Mouse (Mus musculus) limb, embryonic 15.5 days (tissue): ENCODE measurements around the gene Rexo2. TPM values are rescaled to one million over a fixed set of nuclear protein-coding genes. Genes with fewer than 3 reads are reported as not detected.
A peak's percentile ranks its signal among the peaks of the same experiment; 100 is the strongest.
"Not testable (repeated sequence)": the region's sequence is repeated elsewhere in the genome, so short reads cannot be mapped to it uniquely, and the experiment has no call there.

Source experiments
- ATAC-seq: fragments of 200-750 bp; cut with Nextera tagmentation; 2 replicates; pipeline ENCODE4 v1.8.0; 2017; ENCODE audit warnings: low read depth, moderate TSS enrichment; ENCODE audit not compliant: insufficient number of reproducible peaks, low FRiP score, low TSS enrichment
- H3K27ac ChIP-seq: fragments of 300-500 bp; sonication (generic); 2 replicates; pipeline ENCODE4 v1.5.1; 2015; ENCODE audit warnings: moderate library complexity, mild to moderate bottlenecking, inconsistent platforms
- H3K27me3 ChIP-seq: fragments of 300-500 bp; sonication (generic); 2 replicates; pipeline ENCODE4 v1.6.1; 2015; ENCODE audit warnings: inconsistent platforms
- H3K36me3 ChIP-seq: fragments of 300-500 bp; sonication (generic); 2 replicates; pipeline ENCODE4 v1.6.1; 2015; ENCODE audit warnings: inconsistent platforms
- H3K4me1 ChIP-seq: fragments of 300-500 bp; sonication (generic); 2 replicates; pipeline ENCODE4 v1.6.1; 2015; ENCODE audit warnings: inconsistent platforms
- H3K4me2 ChIP-seq: fragments of 300-500 bp; sonication (generic); 2 replicates; pipeline ENCODE4 v1.6.1; 2015; ENCODE audit warnings: mild to moderate bottlenecking, inconsistent platforms
- H3K4me3 ChIP-seq: fragments of 300-500 bp; sonication (generic); 2 replicates; pipeline ENCODE4 v1.5.1; 2015; ENCODE audit warnings: mild to moderate bottlenecking, inconsistent platforms
- H3K9ac ChIP-seq: fragments of 300-500 bp; sonication (generic); 2 replicates; pipeline ENCODE4 v1.6.1; 2015; ENCODE audit warnings: inconsistent platforms
- H3K9me3 ChIP-seq: fragments of 300-500 bp; sonication (generic); 2 replicates; pipeline ENCODE4 v1.6.1; 2016; ENCODE audit warnings: inconsistent platforms
- WGBS: fragments of 180-500 bp; shearing (Covaris S2); methylation state at CpG from one replicate; pipeline ENCODE4 v1.1.7; 2015; 5-methylcytosine and 5-hydroxymethylcytosine counted together
- polyA plus RNA-seq: library from polyadenylated mRNA; unstranded; fragments of >200 nt; fragmentation: Nextera tagmentation; extraction: Ambion mirVana; gene quantifications from 2 replicates; pipeline ENCODE4 v1.2.1, GENCODE M21; 2015

The Rexo2 gene
- polyA plus RNA-seq, result 153 and 154 TPM in 2 replicates

DNA sequence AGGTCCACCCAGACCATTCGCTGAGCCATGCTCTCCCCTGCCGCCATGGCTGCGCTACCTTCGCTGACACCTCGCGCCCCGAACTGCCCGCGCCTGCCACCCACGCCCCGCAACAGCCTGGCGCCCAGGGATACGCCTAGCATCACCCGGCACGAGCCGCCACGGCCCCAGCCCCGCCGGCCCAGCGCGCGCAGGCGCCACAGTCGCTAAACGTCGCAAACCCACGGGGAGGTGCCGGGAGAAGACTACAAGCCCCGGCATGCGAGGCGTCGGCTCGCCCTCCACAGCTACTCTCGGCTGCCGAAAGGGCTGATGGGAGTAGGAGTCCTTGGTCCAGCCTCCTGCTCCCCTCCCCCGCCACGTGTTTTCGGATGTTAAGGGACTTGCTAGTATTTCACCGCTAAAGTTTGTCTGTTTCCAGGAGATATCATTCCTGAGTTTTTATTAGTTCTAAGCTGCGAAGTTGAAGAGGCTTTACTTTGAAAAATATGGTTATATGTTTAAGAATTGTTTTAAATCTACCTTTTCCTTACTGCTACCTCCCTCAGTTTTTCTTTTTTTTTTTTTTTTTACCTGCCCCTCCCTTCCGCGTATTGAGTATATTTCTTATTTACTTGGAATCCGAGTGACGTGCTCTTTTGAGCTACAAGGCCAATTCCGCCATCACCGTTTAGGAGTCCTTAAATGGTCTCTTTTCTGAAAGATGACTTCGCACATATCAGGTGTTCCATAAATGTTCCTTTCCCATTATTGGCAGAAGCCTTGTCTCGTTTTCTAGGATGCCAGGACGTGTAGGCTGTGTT lies at the start of gene Rexo2:
Gene Rexo2 (minus strand): TSS at position 213 of the 803 bp plus-strand sequence.
- Histone ChIP-seq H3K27ac (peak within 1 kb of the TSS; percentile 57; the same call in 1 of the 2 replicates), H3K27me3 (no peaks in the 10 kb centered on the region), H3K4me2 (peak within 1 kb of the TSS; percentile 73), H3K36me3 (peaks cover 16% of the 10 kb centered on the region), H3K9ac (peak within 1 kb of the TSS; percentile 84), H3K4me1 (peaks cover 15% of the 10 kb centered on the region), H3K4me3 (peak within 1 kb of the TSS; percentile 92), H3K9me3 (no peaks in the 10 kb centered on the region)
- peak; percentile 97 for ATAC-seq
- under 1% methylated on average over 49 of the region's 49 CpGs for WGBS

DNA sequence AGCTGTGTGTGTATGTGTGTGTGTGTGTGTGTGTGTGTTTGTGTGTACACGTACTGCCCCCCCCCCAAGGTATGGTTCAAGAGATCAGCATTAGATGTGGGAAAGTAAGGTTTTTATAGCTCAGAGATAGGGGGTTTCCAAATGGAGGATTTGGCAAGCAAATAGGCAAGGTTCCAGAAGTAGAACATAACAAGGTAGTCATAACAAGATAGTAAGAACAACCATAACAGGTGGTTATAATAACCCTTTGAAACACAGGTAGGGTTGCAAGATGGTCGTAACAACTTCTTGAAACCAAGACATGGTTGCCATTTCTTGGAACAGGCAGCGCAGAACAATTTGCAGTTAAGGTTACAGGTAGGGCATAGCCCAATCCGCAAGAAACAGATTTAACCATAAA lies 46.1 kb upstream of the Rexo2 start:
- Histone ChIP-seq H3K4me2 (no peak overlapping the region), H3K27me3 (no peaks in the 10 kb centered on the region), H3K4me1 (no peaks in the 10 kb centered on the region), H3K9me3 (no peaks in the 10 kb centered on the region), H3K4me3 (no peak overlapping the region), H3K36me3 (no peaks in the 10 kb centered on the region), H3K9ac (no peak overlapping the region), H3K27ac (no peak overlapping the region)
- no peak for ATAC-seq
- WGBS, result 85% methylated on average over 4 of the region's 4 CpGs

DNA sequence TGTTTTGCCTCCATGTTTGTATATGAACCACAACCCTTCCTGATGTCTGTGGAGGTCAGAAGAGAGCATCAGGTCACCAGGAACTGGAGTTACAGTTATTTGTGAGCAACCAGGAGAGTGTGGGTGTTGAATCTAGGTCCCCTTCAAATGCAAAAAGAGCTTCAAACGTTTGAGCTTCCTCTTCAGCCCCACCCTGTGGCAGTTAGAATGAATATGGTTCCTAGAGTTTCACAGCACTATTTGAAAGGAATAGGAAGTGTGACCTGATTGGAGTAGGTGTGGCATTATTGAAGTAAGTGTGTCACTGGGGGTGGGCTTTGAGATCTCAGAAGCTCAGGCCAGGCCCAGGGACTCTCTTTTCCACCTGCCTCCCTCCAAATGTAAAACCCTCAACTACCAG lies 45.1 kb upstream of the Rexo2 start:
- 13% methylated on average over 1 of the region's 1 CpGs for WGBS
- no peak overlapping the region for H3K4me3 ChIP-seq
- no peak for ATAC-seq

DNA sequence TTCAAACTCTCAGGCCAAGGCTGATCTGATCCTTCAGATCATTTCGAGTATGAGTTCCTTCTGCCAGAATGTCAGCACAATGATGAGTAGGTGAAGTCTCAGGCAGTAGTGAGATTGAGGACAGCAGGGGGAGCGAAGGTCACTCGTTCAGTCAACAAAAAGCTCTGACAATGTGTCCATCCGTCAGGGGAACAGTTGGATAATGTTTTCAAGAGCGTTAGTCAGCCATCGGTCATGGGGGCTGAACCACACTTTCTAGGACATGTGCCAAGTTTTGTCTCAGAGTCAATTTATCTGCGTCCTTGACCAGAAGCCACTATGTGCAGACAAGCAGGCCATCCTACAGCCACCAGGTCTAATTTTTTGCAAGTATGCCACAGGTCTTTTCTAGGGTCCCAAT lies 40.0 kb upstream of the Rexo2 start:
- H3K9ac ChIP-seq, H3K4me3 ChIP-seq, ATAC-seq, H3K36me3 ChIP-seq, H3K9me3 ChIP-seq, H3K4me1 ChIP-seq, H3K27me3 ChIP-seq, H3K4me2 ChIP-seq, H3K27ac ChIP-seq: not testable (repeated sequence)
- 40% methylated on average over 3 of the region's 7 CpGs for WGBS

More for the DNA sequence above, 45.1 kb upstream of the Rexo2 start:
- H3K4me1 ChIP-seq, result no peaks in the 10 kb centered on the region
- H3K9me3 ChIP-seq, result no peaks in the 10 kb centered on the region
- no peak overlapping the region for H3K9ac ChIP-seq
- H3K36me3 ChIP-seq, result no peaks in the 10 kb centered on the region
- H3K27me3 ChIP-seq, result no peaks in the 10 kb centered on the region
- H3K4me2 ChIP-seq, result no peak overlapping the region
- H3K27ac ChIP-seq, result no peak overlapping the region

DNA sequence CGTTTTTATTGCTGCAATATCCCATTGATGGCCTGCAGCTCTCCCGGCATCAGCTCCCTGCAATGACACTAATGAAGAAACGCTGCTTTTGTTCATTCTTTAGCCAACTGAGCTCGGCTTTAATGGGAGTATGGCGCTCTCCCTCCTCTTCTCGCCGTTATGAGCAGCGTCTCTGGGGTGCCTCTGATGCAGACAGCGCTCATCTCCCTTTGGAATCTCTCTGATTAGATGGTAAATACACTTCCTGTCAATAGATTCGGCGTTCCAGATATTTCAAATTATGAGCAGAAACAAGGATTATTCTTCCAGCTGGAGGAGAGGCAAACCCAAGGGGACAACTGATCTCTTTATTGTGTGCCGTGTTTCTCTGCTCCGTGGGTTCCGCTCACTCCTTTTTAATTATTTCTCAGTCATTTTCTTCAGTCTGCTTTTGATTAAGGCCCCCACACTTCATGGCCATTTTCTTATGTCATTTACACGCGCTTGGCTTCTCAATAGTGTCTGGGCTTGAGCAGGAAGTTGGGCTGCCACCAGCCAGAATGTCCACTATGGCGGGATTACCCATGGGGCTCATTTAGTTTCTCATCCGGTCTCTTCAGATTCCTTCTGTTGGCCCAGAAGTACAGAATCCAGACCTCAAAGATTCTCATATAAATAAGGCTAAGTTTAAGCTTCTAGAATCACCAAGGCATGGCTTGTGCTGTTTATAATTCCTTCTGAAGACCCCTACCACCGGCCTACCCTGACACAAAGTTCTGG lies 37.1 kb upstream of the Rexo2 start:
- Histone ChIP-seq H3K4me2 (peak overlapping the region; percentile 21), H3K4me1 (0 out of 2 replicates have a peak, but pooled peaks cover 3% of the 10 kb centered on the region), H3K36me3 (no peaks in the 10 kb centered on the region), H3K27ac (no peak overlapping the region), H3K27me3 (no peaks in the 10 kb centered on the region), H3K9ac (no peak overlapping the region), H3K4me3 (no peak overlapping the region), H3K9me3 (no peaks in the 10 kb centered on the region)
- WGBS, result 38% methylated on average over 19 of the region's 19 CpGs
- ATAC-seq, result no peak

DNA sequence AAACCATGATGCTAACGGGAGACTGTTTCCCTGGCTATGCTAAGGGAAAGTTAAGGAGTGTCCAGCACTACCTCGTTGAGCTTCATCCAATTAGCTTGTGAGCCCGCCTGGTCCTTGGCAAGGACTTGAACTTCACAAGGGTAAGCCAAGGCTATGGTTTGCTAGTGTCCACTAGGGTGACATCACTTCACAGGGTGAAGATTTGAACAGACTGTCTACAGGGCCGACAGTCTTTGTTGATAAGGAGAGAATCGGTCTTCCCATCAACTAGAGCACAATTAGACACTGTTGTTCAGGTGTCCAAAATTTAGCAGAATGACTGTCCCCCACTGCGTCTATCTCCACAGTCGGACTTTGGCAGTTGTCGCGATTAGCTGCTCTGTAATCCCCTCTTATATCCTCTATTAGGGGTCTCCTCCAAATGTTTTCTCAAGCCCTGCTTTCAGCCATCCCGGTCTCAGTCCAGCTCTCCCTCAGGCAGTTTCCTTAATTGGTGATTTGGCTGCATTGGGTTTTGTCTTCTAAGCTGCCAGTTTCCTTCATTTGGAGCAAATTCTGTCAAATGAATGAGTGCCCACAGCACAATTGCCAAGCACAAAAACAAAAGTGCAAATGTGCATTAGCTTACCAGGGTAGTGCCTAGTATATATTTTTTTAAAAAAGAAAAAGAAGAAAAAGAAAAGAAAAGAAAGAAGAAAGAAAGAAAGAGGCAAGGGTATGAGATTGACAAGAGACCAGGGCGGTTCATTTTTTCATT lies 36.4 kb upstream of the Rexo2 start:
- Histone ChIP-seq H3K9ac (no peak overlapping the region), H3K9me3 (no peaks in the 10 kb centered on the region)
- no peak for ATAC-seq

DNA sequence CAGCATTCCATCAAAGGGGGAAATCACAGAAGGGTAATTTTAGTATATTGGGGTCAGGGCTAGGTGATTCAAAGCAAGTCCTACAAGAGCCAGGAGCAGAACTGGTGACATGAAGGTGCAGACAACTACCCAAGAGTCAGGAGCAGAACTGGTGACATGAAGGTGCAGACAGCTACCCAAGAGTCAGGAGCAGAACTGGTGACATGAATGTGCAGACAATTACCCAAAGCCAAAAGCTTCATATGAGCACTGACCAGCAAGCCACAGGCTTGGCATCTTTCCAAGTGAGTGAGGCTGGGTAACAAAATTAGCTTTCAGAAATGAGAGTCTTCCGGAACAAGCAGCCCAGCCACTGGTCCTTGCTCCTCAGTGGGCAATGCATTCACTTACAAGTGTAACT lies 34.9 kb upstream of the Rexo2 start:
- Histone ChIP-seq H3K9me3 (no peaks in the 10 kb centered on the region), H3K36me3 (no peaks in the 10 kb centered on the region), H3K4me2 (no peak overlapping the region), H3K9ac (no peak overlapping the region), H3K27me3 (no peaks in the 10 kb centered on the region), H3K27ac (no peak overlapping the region), H3K4me3 (no peak overlapping the region), H3K4me1 (0 out of 2 replicates have a peak, but pooled peaks cover 3% of the 10 kb centered on the region)
- 42% methylated on average over 1 of the region's 1 CpGs for WGBS
- no peak for ATAC-seq

More for the DNA sequence above, 36.4 kb upstream of the Rexo2 start:
- 62% methylated on average over 11 of the region's 11 CpGs for WGBS
- 0 out of 2 replicates have a peak, but pooled peaks cover 3% of the 10 kb centered on the region for H3K4me1 ChIP-seq
- H3K36me3 ChIP-seq, result no peaks in the 10 kb centered on the region
- H3K27me3 ChIP-seq, result no peaks in the 10 kb centered on the region
- H3K4me3 ChIP-seq, result no peak overlapping the region
- H3K4me2 ChIP-seq, result peak overlapping the region; percentile 21; the same call in 1 of the 2 replicates
- H3K27ac ChIP-seq, result no peak overlapping the region

DNA sequence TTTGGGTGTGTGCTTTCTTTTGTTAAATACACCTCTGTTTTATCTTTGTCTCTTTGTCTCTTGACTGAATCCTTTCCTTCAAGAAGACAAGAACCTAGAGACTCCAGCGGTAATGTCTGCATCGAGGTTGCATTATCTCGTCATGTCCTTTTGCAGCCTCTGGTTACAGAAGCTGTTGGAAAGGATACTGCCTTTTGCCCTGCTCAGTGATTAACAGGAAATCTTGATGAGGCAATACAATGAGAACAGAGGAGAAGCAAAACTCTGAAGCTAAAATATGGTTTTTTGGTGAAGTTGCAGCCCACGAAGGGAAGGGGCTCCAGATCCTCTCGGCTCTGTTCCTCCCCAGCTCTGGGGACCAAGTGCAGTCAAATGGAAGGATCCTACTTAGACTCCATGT lies 29.7 kb upstream of the Rexo2 start:
- Histone ChIP-seq H3K36me3 (no peaks in the 10 kb centered on the region), H3K27me3 (no peaks in the 10 kb centered on the region), H3K4me1 (no peaks in the 10 kb centered on the region), H3K9me3 (no peaks in the 10 kb centered on the region), H3K4me2 (no peak overlapping the region), H3K9ac (no peak overlapping the region), H3K27ac (no peak overlapping the region), H3K4me3 (no peak overlapping the region)
- WGBS, result 87% methylated on average over 5 of the region's 5 CpGs
- no peak for ATAC-seq

DNA sequence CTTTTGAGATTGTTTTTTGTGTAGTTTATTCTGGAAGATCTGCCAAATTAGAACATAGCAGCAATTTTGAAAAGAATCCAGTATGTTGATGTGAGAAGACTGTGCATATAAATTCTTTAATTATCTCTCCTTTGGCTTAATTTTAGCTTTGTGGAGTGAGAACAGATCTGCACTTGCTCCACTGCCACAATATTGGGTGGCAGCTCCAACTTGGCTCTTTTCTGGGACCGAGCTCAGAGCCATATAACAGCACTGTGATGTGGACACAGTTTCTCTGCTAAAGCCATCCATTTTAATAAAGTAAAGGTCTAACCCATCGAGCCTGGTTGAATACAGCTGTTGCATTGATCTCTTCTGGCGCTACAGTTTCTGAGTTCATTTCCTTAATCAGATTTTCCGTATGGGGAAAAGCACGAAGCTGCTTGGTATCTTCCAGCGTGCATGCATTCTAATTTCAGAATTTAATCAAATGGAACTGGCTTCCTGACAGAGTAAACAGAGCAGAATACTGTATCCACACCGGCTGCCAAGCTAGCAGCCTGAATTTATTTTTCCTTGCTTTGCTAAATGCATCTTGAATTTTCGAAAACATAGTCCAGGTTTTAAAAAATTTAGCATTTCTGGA lies 24.4 kb upstream of the Rexo2 start:
- H3K9ac ChIP-seq, result no peak overlapping the region
- 64% methylated on average over 8 of the region's 8 CpGs for WGBS
- no peak for ATAC-seq
- no peaks in the 10 kb centered on the region for H3K36me3 ChIP-seq
- no peaks in the 10 kb centered on the region for H3K4me1 ChIP-seq
- no peak overlapping the region for H3K4me3 ChIP-seq
- no peak overlapping the region for H3K27ac ChIP-seq
- H3K9me3 ChIP-seq, result no peaks in the 10 kb centered on the region
- H3K4me2 ChIP-seq, result no peak overlapping the region
- H3K27me3 ChIP-seq, result no peaks in the 10 kb centered on the region

DNA sequence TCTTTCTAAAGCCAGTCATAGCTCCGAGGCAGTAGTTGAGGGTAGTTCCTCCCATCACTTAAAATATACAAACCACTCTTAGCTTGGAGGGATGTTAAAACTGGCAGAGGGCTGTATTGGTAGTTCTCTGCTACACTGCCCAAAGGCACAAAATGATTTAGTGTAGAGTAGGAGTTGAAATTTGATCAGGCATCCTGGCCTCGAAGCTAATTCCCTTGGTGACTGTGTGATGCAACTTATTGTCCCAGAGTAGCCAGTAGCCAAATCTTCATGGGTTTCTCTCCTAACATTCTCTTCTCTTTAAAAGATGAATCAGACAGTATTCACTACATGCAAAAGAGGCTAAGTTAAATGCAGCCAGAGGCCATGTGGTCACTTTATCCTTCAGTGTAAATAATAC lies 22.6 kb upstream of the Rexo2 start:
- Histone ChIP-seq H3K9me3 (no peaks in the 10 kb centered on the region), H3K4me3 (no peak overlapping the region), H3K9ac (no peak overlapping the region), H3K4me2 (no peak overlapping the region), H3K36me3 (no peaks in the 10 kb centered on the region), H3K27ac (no peak overlapping the region), H3K4me1 (no peaks in the 10 kb centered on the region), H3K27me3 (no peaks in the 10 kb centered on the region)
- 53% methylated on average over 2 of the region's 2 CpGs for WGBS
- ATAC-seq, result no peak

DNA sequence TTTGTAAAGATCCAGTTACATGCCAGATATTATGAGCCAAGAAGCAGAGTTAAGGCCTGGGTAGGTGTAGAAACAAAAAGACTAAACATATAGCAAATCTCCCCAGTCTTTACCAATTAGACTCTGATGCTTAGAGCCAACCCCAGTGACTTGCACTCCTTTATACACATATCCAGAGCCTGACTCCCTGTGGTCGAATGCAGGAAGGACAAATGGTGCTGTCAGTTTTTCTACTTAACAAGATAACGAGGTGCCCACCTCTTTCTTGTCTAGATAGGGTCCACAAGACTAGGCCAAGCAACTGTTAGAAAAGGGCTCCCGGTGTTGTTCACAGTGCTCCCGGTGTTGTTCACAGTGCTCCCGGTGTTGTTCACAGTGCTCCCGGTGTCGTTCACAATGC lies 20.8 kb upstream of the Rexo2 start:
- Histone ChIP-seq H3K9me3 (no peaks in the 10 kb centered on the region), H3K4me2 (no peak overlapping the region), H3K36me3 (no peaks in the 10 kb centered on the region), H3K4me1 (peaks cover under 1% of the 10 kb centered on the region; the same call in 1 of the 2 replicates), H3K4me3 (no peak overlapping the region), H3K27me3 (0 out of 2 replicates have a peak, but pooled peaks cover 3% of the 10 kb centered on the region), H3K9ac (no peak overlapping the region), H3K27ac (no peak overlapping the region)
- ATAC-seq, result no peak
- 85% methylated on average over 7 of the region's 7 CpGs for WGBS
